Mouse (Mus musculus) left cerebral cortex, adult 6 months (tissue): ENCODE results near the gene Lcn10. TPM values are rescaled to one million over a fixed set of nuclear protein-coding genes. Genes with fewer than 3 reads are reported as not detected.

Source experiments
- long read RNA-seq, 2 experiments: library from polyadenylated mRNA; unstranded; transcript quantifications; one replicate each; pipeline ENCODE4 v2.0.0; 2019 to 2020
- polyA plus RNA-seq: library from polyadenylated mRNA; unstranded; fragments of <200 nt; fragmentation: Nextera tagmentation; gene quantifications from 2 replicates; pipeline ENCODE4 v1.2.3, GENCODE M21; 2021

The Lcn10 gene
- polyA plus RNA-seq = not detected in 2 replicates
- long read RNA-seq, experiment 1 = 0 reads
- long read RNA-seq, experiment 2 = 0 reads

GRCm38 (mm10) chr2:25682426-25682825 lies at the start of gene Lcn10:
Lcn10 (plus strand) TSS chr2:25682726.

GRCm38 (mm10) chr2:25652902-25653301 lies 29.6 kb upstream of the Lcn10 start, which contains the start of gene Lcn8:
Lcn8 (plus strand) TSS chr2:25653120.

GRCm38 (mm10) chr2:25657652-25658051 lies 24.9 kb upstream of the Lcn10 start, which contains the start of gene Lcn5:
Lcn5 (plus strand) TSS chr2:25657952.

GRCm38 (mm10) chr2:25676486-25676885 lies 6.0 kb upstream of the Lcn10 start, which contains the start of gene Lcn6:
Lcn6 (plus strand) TSS chr2:25676786.

GRCm38 (mm10) chr2:25699743-25700142 lies 17.2 kb downstream of the Lcn10 start, which contains the start of gene Obp2a:
Obp2a (plus strand) TSS chr2:25700043.

GRCm38 (mm10) chr2:25706643-25707481 lies 24.3 kb downstream of the Lcn10 start, which contains the start of gene Bmyc:
Bmyc (plus strand) TSS chr2:25706739.

Other genes with a start within 250 kb of the Lcn10 start
- gene Clic3, start 225.9 kb upstream of the Lcn10 start, polyA plus RNA-seq = 0.68 and 1.1 TPM in 2 replicates
- gene Paxx, start 221.6 kb upstream of the Lcn10 start, polyA plus RNA-seq = 121 and 132 TPM in 2 replicates
- 6,798 and 9,400 TPM in 2 replicates for gene Ptgds, start 212.7 kb upstream of the Lcn10 start, polyA plus RNA-seq
- gene Lcn12, start 188.8 kb upstream of the Lcn10 start, polyA plus RNA-seq = not detected in 2 replicates
- 103 and 115 TPM in 2 replicates for gene Fbxw5, start 182.0 kb upstream of the Lcn10 start, polyA plus RNA-seq
- gene C8g, start 181.0 kb upstream of the Lcn10 start, polyA plus RNA-seq = 1.4 and 1.7 TPM in 2 replicates
- 9.1 and 11.9 TPM in 2 replicates for gene Traf2, start 135.8 kb upstream of the Lcn10 start, polyA plus RNA-seq
- 778 and 803 TPM in 2 replicates for gene Edf1, start 124.9 kb upstream of the Lcn10 start, polyA plus RNA-seq
- 0.89 and 3.5 TPM in 2 replicates for gene Mamdc4, start 107.9 kb upstream of the Lcn10 start, polyA plus RNA-seq
- 152 and 173 TPM in 2 replicates for gene Phpt1, start 107.5 kb upstream of the Lcn10 start, polyA plus RNA-seq
- gene Ajm1, start 101.0 kb upstream of the Lcn10 start, polyA plus RNA-seq = 10.3 and 21.2 TPM in 2 replicates
- 70.0 and 86.7 TPM in 2 replicates for gene Rabl6, start 74.2 kb upstream of the Lcn10 start, polyA plus RNA-seq
- 0.82 and 0.94 TPM in 2 replicates for gene Ccdc183, start 65.0 kb upstream of the Lcn10 start, polyA plus RNA-seq
- gene Tmem141, start 60.7 kb upstream of the Lcn10 start, polyA plus RNA-seq = 64.7 and 70.7 TPM in 2 replicates
- gene Fcna, start 54.7 kb upstream of the Lcn10 start, polyA plus RNA-seq = 0.28 and 0.49 TPM in 2 replicates
- not detected in 2 replicates for gene Lcn8, start 29.6 kb upstream of the Lcn10 start, polyA plus RNA-seq
- not detected in 2 replicates for gene Lcn5, start 24.8 kb upstream of the Lcn10 start, polyA plus RNA-seq
- gene Lcn6, start 5.9 kb upstream of the Lcn10 start, polyA plus RNA-seq = not detected in 2 replicates
- gene Obp2a, start 17.3 kb downstream of the Lcn10 start, polyA plus RNA-seq = not detected in 2 replicates
- gene Bmyc, start 24.0 kb downstream of the Lcn10 start, polyA plus RNA-seq = 213 and 229 TPM in 2 replicates
- not detected in 2 replicates for gene Obp2b, start 54.3 kb downstream of the Lcn10 start, polyA plus RNA-seq
- not detected in 2 replicates for gene Lcn3, start 82.8 kb downstream of the Lcn10 start, polyA plus RNA-seq
- gene Lcn11, start 94.3 kb downstream of the Lcn10 start, polyA plus RNA-seq = not detected in 2 replicates
- gene Gm13539, start 99.5 kb downstream of the Lcn10 start, polyA plus RNA-seq = not detected in 2 replicates
- not detected in 2 replicates for gene Glt6d1, start 133.1 kb downstream of the Lcn10 start, polyA plus RNA-seq
- not detected in 2 replicates for gene Lcn9, start 140.4 kb downstream of the Lcn10 start, polyA plus RNA-seq
- gene Sohlh1, start 164.5 kb downstream of the Lcn10 start, polyA plus RNA-seq = not detected in 2 replicates
- gene Kcnt1, start 181.0 kb downstream of the Lcn10 start, polyA plus RNA-seq = 13.8 and 17.4 TPM in 2 replicates